Mouse (Mus musculus): ENCODE measurements around the gene Pdgfd. TPM values are rescaled to one million over a fixed set of nuclear protein-coding genes. Genes with fewer than 3 reads are reported as not detected.
A peak's percentile ranks its signal among the peaks of the same experiment; 100 is the strongest.

Gene Pdgfd
- polyA plus RNA-seq, 1 experiment from 2014 or later: 6.3 TPM

GRCm38 (mm10) chr9:6336236-6336635, 167.9 kb downstream of the Pdgfd start:
- H3K9ac ChIP-seq (ENCODE audit: low read depth, low read length): no peak overlapping the region
- no peaks in the 10 kb centered on the region for H3K9me3 ChIP-seq (ENCODE audit: control insufficient read depth)
- no peaks in the 10 kb centered on the region for H3K36me3 ChIP-seq (ENCODE audit: control insufficient read depth, insufficient read depth)
- 30% methylated on average over 2 of the region's 2 CpGs for WGBS
- H3K4me1 ChIP-seq (replicated peaks; ENCODE audit: control insufficient read depth, insufficient read depth, low read length): peaks cover 2% of the 10 kb centered on the region; the same call in 1 of the 2 replicates
- no peak overlapping the region for H3K4me3 ChIP-seq (ENCODE audit: low read depth, low read length)
- no peak for ATAC-seq
- no peak overlapping the region for H3K4me2 ChIP-seq (replicated peaks; ENCODE audit: low read depth)
- no peak for TF ChIP-seq CTCF (IDR thresholded peaks at IDR 0.05; ENCODE audit: low read depth)
- H3K27me3 ChIP-seq (replicated peaks; ENCODE audit: control insufficient read depth, insufficient read depth, low read length): no peaks in the 10 kb centered on the region
- H3K27ac ChIP-seq (ENCODE audit: low read depth, low read length): no peak overlapping the region

GRCm38 (mm10) chr9:6337891-6338290, 169.5 kb downstream of the Pdgfd start:
- Histone ChIP-seq H3K27me3 (replicated peaks; ENCODE audit: control insufficient read depth, insufficient read depth, low read length) (no peaks in the 10 kb centered on the region), H3K27ac (ENCODE audit: low read depth, low read length) (peak overlapping the region; percentile 52), H3K9ac (ENCODE audit: low read depth, low read length) (no peak overlapping the region), H3K36me3 (ENCODE audit: control insufficient read depth, insufficient read depth) (no peaks in the 10 kb centered on the region), H3K4me1 (replicated peaks; ENCODE audit: control insufficient read depth, insufficient read depth, low read length) (peaks cover 2% of the 10 kb centered on the region; the same call in 1 of the 2 replicates), H3K4me2 (replicated peaks; ENCODE audit: low read depth) (no peak overlapping the region), H3K9me3 (ENCODE audit: control insufficient read depth) (no peaks in the 10 kb centered on the region), H3K4me3 (ENCODE audit: low read depth, low read length) (no peak overlapping the region)
- peak; percentile 13; the same call in 1 of the 2 replicates for TF ChIP-seq CTCF (IDR thresholded peaks at IDR 0.05; ENCODE audit: low read depth)
- WGBS: 55% methylated on average over 2 of the region's 2 CpGs
- peak; percentile 97 for ATAC-seq

- no peaks in the 10 kb centered on the region for H3K9me3 ChIP-seq (ENCODE audit: control insufficient read depth)
- 63% methylated on average over 3 of the region's 3 CpGs for WGBS
- peaks cover 2% of the 10 kb centered on the region; the same call in 1 of the 2 replicates for H3K4me1 ChIP-seq (replicated peaks; ENCODE audit: control insufficient read depth, insufficient read depth, low read length)
- H3K9ac ChIP-seq (ENCODE audit: low read depth, low read length): no peak overlapping the region
- no peaks in the 10 kb centered on the region for H3K27me3 ChIP-seq (replicated peaks; ENCODE audit: control insufficient read depth, insufficient read depth, low read length)
- TF ChIP-seq CTCF (IDR thresholded peaks at IDR 0.05; ENCODE audit: low read depth): no peak
- H3K4me3 ChIP-seq (ENCODE audit: low read depth, low read length): no peak overlapping the region
- H3K27ac ChIP-seq (ENCODE audit: low read depth, low read length): peak overlapping the region; percentile 52
- H3K36me3 ChIP-seq (ENCODE audit: control insufficient read depth, insufficient read depth): no peaks in the 10 kb centered on the region
- no peak overlapping the region for H3K4me2 ChIP-seq (replicated peaks; ENCODE audit: low read depth)
- ATAC-seq: peak; percentile 85
Observed at GRCm38 (mm10) chr9:6338344-6338743, 170.0 kb downstream of the Pdgfd start.

GRCm38 (mm10) chr9:6339394-6339793, 171.0 kb downstream of the Pdgfd start:
- no peak overlapping the region for H3K27ac ChIP-seq (ENCODE audit: low read depth, low read length)
- no peak for ATAC-seq
- H3K4me1 ChIP-seq (replicated peaks; ENCODE audit: control insufficient read depth, insufficient read depth, low read length): peaks cover 3% of the 10 kb centered on the region; the same call in 1 of the 2 replicates
- no peaks in the 10 kb centered on the region for H3K36me3 ChIP-seq (ENCODE audit: control insufficient read depth, insufficient read depth)
- no peaks in the 10 kb centered on the region for H3K27me3 ChIP-seq (replicated peaks; ENCODE audit: control insufficient read depth, insufficient read depth, low read length)
- no peak overlapping the region for H3K4me2 ChIP-seq (replicated peaks; ENCODE audit: low read depth)
- H3K9ac ChIP-seq (ENCODE audit: low read depth, low read length): no peak overlapping the region
- TF ChIP-seq CTCF (IDR thresholded peaks at IDR 0.05; ENCODE audit: low read depth): no peak
- no peaks in the 10 kb centered on the region for H3K9me3 ChIP-seq (ENCODE audit: control insufficient read depth)
- H3K4me3 ChIP-seq (ENCODE audit: low read depth, low read length): no peak overlapping the region
- WGBS: 83% methylated on average over 1 of the region's 1 CpGs

- ATAC-seq: no peak
- H3K36me3 ChIP-seq (ENCODE audit: control insufficient read depth, insufficient read depth): no peaks in the 10 kb centered on the region
- no peak overlapping the region for H3K9ac ChIP-seq (ENCODE audit: low read depth, low read length)
- no peak overlapping the region for H3K4me3 ChIP-seq (ENCODE audit: low read depth, low read length)
- H3K27ac ChIP-seq (ENCODE audit: low read depth, low read length): no peak overlapping the region
- no peak for TF ChIP-seq CTCF (IDR thresholded peaks at IDR 0.05; ENCODE audit: low read depth)
- peaks cover 11% of the 10 kb centered on the region for H3K4me1 ChIP-seq (replicated peaks; ENCODE audit: control insufficient read depth, insufficient read depth, low read length)
- H3K27me3 ChIP-seq (replicated peaks; ENCODE audit: control insufficient read depth, insufficient read depth, low read length): no peaks in the 10 kb centered on the region
- no peaks in the 10 kb centered on the region for H3K9me3 ChIP-seq (ENCODE audit: control insufficient read depth)
- no peak overlapping the region for H3K4me2 ChIP-seq (replicated peaks; ENCODE audit: low read depth)
Observed at GRCm38 (mm10) chr9:6340750-6341149, 172.4 kb downstream of the Pdgfd start.

GRCm38 (mm10) chr9:6342854-6343253, 174.5 kb downstream of the Pdgfd start:
- Histone ChIP-seq H3K4me3 (ENCODE audit: low read depth, low read length) (no peak overlapping the region), H3K4me2 (replicated peaks; ENCODE audit: low read depth) (no peak overlapping the region), H3K9me3 (ENCODE audit: control insufficient read depth) (no peaks in the 10 kb centered on the region), H3K27me3 (replicated peaks; ENCODE audit: control insufficient read depth, insufficient read depth, low read length) (no peaks in the 10 kb centered on the region), H3K9ac (ENCODE audit: low read depth, low read length) (no peak overlapping the region), H3K4me1 (replicated peaks; ENCODE audit: control insufficient read depth, insufficient read depth, low read length) (peaks cover 11% of the 10 kb centered on the region), H3K36me3 (ENCODE audit: control insufficient read depth, insufficient read depth) (no peaks in the 10 kb centered on the region), H3K27ac (ENCODE audit: low read depth, low read length) (no peak overlapping the region)
- no peak for TF ChIP-seq CTCF (IDR thresholded peaks at IDR 0.05; ENCODE audit: low read depth)
- no peak for ATAC-seq
- WGBS: 94% methylated on average over 10 of the region's 10 CpGs

- 59% methylated on average over 2 of the region's 2 CpGs for WGBS
- H3K9me3 ChIP-seq (ENCODE audit: control insufficient read depth): no peaks in the 10 kb centered on the region
- no peak overlapping the region for H3K9ac ChIP-seq (ENCODE audit: low read depth, low read length)
- H3K4me2 ChIP-seq (replicated peaks; ENCODE audit: low read depth): no peak overlapping the region
- H3K36me3 ChIP-seq (ENCODE audit: control insufficient read depth, insufficient read depth): no peaks in the 10 kb centered on the region
- H3K4me3 ChIP-seq (ENCODE audit: low read depth, low read length): no peak overlapping the region
- H3K27me3 ChIP-seq (replicated peaks; ENCODE audit: control insufficient read depth, insufficient read depth, low read length): no peaks in the 10 kb centered on the region
- H3K27ac ChIP-seq (ENCODE audit: low read depth, low read length): peak overlapping the region; percentile 41
- ATAC-seq: 0 out of 2 replicates have a peak, but pooled peaks have one; percentile 32
- TF ChIP-seq CTCF (IDR thresholded peaks at IDR 0.05; ENCODE audit: low read depth): no peak
- H3K4me1 ChIP-seq (replicated peaks; ENCODE audit: control insufficient read depth, insufficient read depth, low read length): peaks cover 8% of the 10 kb centered on the region
Observed at GRCm38 (mm10) chr9:6344514-6344913, 176.1 kb downstream of the Pdgfd start.

Measured in intestine, postnatal 0 days (tissue).